12 mouse cellular contexts compared by ENCODE assay signal in the genomic region with DNA sequence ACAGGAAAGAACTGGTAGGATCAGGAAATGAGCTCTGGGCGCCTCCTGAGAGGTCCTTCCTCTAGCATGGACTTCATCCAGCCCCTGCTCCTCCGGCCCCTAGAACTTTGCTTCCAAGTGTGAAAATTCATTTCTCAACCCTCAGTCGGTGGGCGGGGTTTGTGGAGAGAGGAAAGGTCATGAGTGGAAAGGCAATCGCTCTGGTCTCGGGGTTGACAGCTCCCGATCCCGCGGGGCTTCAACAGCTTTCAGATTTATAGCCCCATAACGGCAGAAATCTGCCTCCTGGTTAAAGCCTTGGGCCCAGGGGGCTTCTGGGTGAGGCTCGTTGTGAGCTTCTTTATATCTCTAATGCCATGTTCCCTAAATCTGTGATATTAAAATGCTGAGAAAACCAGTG.
DNase-seq lines count a peak whose midpoint lies in the region; TF ChIP-seq lines count a peak whose summit lies in the region.
"Had no signal": no experiment of that assay in that cellular context is flagged by ENCODE, and none has a peak within 500 bp of the region (broad histone marks: within the 10 kb centered on the region; RNA-seq: fewer than 3 reads in every experiment).

No protein-coding gene starts in this region.

- intact Hi-C loops in gastrocnemius, adult 2 months (cut with DNase I) = loop anchor here (5.0 to 10.0 kb wide), 3 partner anchors 529 to 837 kb away; no protein-coding TSS in a partner anchor
- intact Hi-C loops in left cerebral cortex, postnatal 14 days (cut with DNase I) = no loop called here

- no peak for TF ChIP-seq CTCF in gastrocnemius, adult 2 months (IDR thresholded peaks at IDR 0.05)

- H3K4me3 ChIP-seq in gastrocnemius, adult 2 months = no peak overlapping the region
- H3K4me3 ChIP-seq: erythroblast, embryonic 14.5 days had no signal

- no peak overlapping the region for H3K27ac ChIP-seq in gastrocnemius, adult 2 months

- DNase-seq in gastrocnemius, adult 18-20 months (ENCODE audit: low spot score) = peak; percentile 9
- no peak for DNase-seq in gastrocnemius, adult 2 months
- DNase-seq in R1 (ENCODE audit: low read depth, low spot score) = peak; percentile 10
- DNase-seq in adrenal gland, postnatal 36 days = peak; percentile 39 to 63
- DNase-seq in kidney, postnatal 10 days = peak; percentile 80
- no peak for DNase-seq in thymus, postnatal 0 days (ENCODE audit: low spot score)
- no peak for DNase-seq in heart, postnatal 4 days
- DNase-seq in left cerebral cortex, postnatal 14 days (ENCODE audit: low spot score in 2 of 2) = no peak
- DNase-seq: layer of hippocampus, postnatal 36 days; right cerebral cortex, postnatal 4 days; thymus, postnatal 14 days had no signal

Comparison
In these comparisons a context has a peak if more than half of its experiments do, and no peak if none do; other contexts are left out.
1. DNase-seq: peak in gastrocnemius, adult 18-20 months (single experiment), R1 (single experiment), adrenal gland, postnatal 36 days (2 of 2) and kidney, postnatal 10 days (single experiment); none in gastrocnemius, adult 2 months (single experiment), thymus, postnatal 0 days (single experiment), heart, postnatal 4 days (single experiment) and left cerebral cortex, postnatal 14 days (0 of 2).